Mouse (Mus musculus) bone marrow, adult 2 months (tissue): ENCODE measurements around the gene Crocc.

Experiments
- CTCF ChIP-seq: fragments of 200-500 bp; IDR thresholded peaks from 2 replicates; pipeline ENCODE4 v1.5.1; 2011; ENCODE audit warnings: low read length, control low read depth; ENCODE audit not compliant: control insufficient read depth, insufficient read depth
- POLR2A ChIP-seq: fragments of 200-500 bp; IDR thresholded peaks from 2 replicates; pipeline ENCODE4 v1.6.1; 2011; ENCODE audit warnings: low read depth, mild to moderate bottlenecking, control low read depth, low read length, borderline replicate concordance; ENCODE audit not compliant: control insufficient read depth

- no peak for TF ChIP-seq CTCF
- TF ChIP-seq POLR2A: no peak
Measured at GRCm38 (mm10) chr4:140971691-140972090, 88.7 kb downstream of the Crocc start.
